Mouse (Mus musculus) stomach, embryonic 16.5 days (tissue): Measurements from ENCODE around the gene Smpd4. TPM values are rescaled to one million over a fixed set of nuclear protein-coding genes. Genes with fewer than 3 reads are reported as not detected.

Source experiments
- ATAC-seq: fragments of 200-750 bp; cut with Nextera tagmentation; 2 replicates; pipeline ENCODE4 v1.8.0; 2017; ENCODE audit warnings: moderate number of reproducible peaks, moderate TSS enrichment; ENCODE audit not compliant: insufficient read depth, low FRiP score
- H3K27ac ChIP-seq: fragments of 300-500 bp; sonication (generic); 2 replicates; pipeline ENCODE4 v1.5.1; 2014; ENCODE audit warnings: low read length
- H3K27me3 ChIP-seq: fragments of 300-500 bp; sonication (generic); 2 replicates; pipeline ENCODE4 v1.6.1; 2014; ENCODE audit warnings: low read length, control low read depth, mixed read lengths; ENCODE audit not compliant: control insufficient read depth, insufficient read depth
- H3K36me3 ChIP-seq: fragments of 300-500 bp; sonication (generic); 2 replicates; pipeline ENCODE4 v1.6.1; 2014; ENCODE audit warnings: low read length; ENCODE audit not compliant: control insufficient read depth, insufficient read depth
- H3K4me1 ChIP-seq: fragments of 300-500 bp; sonication (generic); 2 replicates; pipeline ENCODE4 v1.6.1; 2014; ENCODE audit warnings: low read length, control low read depth, mixed read lengths; ENCODE audit not compliant: control insufficient read depth, insufficient read depth
- H3K4me2 ChIP-seq: fragments of 300-500 bp; sonication (generic); 2 replicates; pipeline ENCODE4 v1.6.1; 2014; ENCODE audit warnings: low read depth, low read length, mixed read lengths
- H3K4me3 ChIP-seq: fragments of 300-500 bp; sonication (generic); replicated peaks from 2 replicates; pipeline ENCODE4 v1.5.1; 2014; ENCODE audit warnings: mild to moderate bottlenecking, low read length
- H3K9ac ChIP-seq: fragments of 300-500 bp; sonication (generic); 2 replicates; pipeline ENCODE4 v1.6.1; 2014; ENCODE audit warnings: low read length
- H3K9me3 ChIP-seq: fragments of 300-500 bp; sonication (generic); replicated peaks from 2 replicates; pipeline ENCODE4 v1.6.1; 2016; ENCODE audit warnings: low read length, control low read depth; ENCODE audit not compliant: control insufficient read depth
- WGBS: fragments of 180-500 bp; shearing (Covaris S2); extraction: QIAGEN DNeasy Blood & Tissue Kit; methylation state at CpG from one replicate; pipeline ENCODE4 v1.1.7; 2014; 5-methylcytosine and 5-hydroxymethylcytosine counted together
- polyA plus RNA-seq: library from polyadenylated mRNA; unstranded; fragments of >200 nt; fragmentation: Nextera tagmentation; extraction: Ambion mirVana; gene quantifications from 2 replicates; pipeline ENCODE4 v1.2.1, GENCODE M21; 2015

Smpd4 gene
- polyA plus RNA-seq, 1 experiment from 2014 or later, result 25.3 TPM

DNA sequence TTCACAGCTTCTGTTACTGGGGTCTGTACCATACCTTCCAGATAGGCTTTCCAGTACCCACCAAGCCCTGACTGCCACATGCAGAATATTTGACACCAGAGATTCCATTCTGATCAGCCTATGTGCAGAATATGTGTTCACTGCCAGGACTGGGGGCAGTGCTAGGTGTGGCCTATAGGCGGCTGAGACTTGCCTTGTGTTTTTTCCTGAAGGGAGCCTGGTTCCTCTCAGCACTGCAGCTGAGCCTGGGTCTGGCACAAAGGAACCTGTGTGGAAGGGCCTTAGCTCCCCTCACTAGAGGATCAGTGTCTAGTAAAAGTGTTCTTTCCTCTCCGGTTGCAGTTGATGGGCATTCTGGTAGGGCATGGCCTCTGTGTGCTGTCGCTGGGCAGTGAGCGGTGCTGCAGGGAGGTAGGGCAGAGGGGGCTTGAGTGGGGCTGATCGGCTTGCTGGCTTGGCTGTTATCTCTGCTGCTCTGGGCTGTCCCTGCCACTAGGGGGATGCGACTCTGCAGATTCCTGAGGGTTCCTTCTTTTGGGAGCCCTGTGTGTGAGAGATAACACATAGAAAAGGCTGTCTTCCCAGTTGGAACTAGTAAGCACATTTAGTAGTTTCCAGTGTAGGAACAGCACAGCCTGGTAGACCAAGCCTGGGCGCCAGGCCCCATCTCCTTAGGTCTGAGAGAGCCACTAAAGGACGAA, 14.5 kb downstream of the Smpd4 start:
- peaks cover 11% of the 10 kb centered on the region; the same call in 1 of the 2 replicates for H3K36me3 ChIP-seq
- H3K9me3 ChIP-seq, result no peaks in the 10 kb centered on the region

GRCm38 (mm10) chr16:17636904-17637303, 17.8 kb downstream of the Smpd4 start:
- peaks cover 27% of the 10 kb centered on the region for H3K36me3 ChIP-seq
- H3K4me2 ChIP-seq, result no peak overlapping the region
- WGBS, result 81% methylated on average over 2 of the region's 2 CpGs

More for the DNA sequence above, 14.5 kb downstream of the Smpd4 start:
- WGBS, result 74% methylated on average over 8 of the region's 8 CpGs
- Histone ChIP-seq H3K4me3 (no peak overlapping the region), H3K27me3 (no peaks in the 10 kb centered on the region), H3K9ac (no peak overlapping the region), H3K4me1 (no peaks in the 10 kb centered on the region), H3K27ac (no peak overlapping the region), H3K4me2 (no peak overlapping the region)
- no peak for ATAC-seq

DNA sequence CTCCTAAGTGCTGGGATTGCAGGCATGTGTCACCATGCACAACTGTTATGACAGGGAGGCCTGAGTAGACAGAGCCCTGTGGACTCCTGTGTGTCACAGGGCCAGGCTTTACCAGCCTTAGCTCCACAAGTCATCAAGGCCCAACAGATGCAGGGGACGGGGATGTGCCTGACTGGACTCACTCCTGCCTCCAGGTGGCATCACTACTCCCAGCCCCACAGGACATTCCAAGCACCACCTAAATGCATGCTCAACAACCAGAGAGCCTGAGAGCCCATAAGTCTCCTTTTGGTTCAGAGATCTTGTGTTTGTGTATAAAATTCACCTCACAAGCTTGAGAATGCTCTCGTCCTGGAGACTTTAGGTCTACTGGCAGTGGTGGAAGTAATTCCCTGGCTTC, 18.5 kb downstream of the Smpd4 start:
- Histone ChIP-seq H3K9ac (no peak overlapping the region), H3K4me3 (no peak overlapping the region), H3K27ac (no peak overlapping the region), H3K27me3 (no peaks in the 10 kb centered on the region), H3K36me3 (peaks cover 28% of the 10 kb centered on the region), H3K9me3 (no peaks in the 10 kb centered on the region), H3K4me1 (no peaks in the 10 kb centered on the region), H3K4me2 (no peak overlapping the region)
- 73% methylated on average over 2 of the region's 2 CpGs for WGBS
- no peak for ATAC-seq

More at GRCm38 (mm10) chr16:17636904-17637303, 17.8 kb downstream of the Smpd4 start:
- H3K4me1 ChIP-seq, result no peaks in the 10 kb centered on the region
- H3K4me3 ChIP-seq, result no peak overlapping the region
- no peaks in the 10 kb centered on the region for H3K9me3 ChIP-seq
- H3K27ac ChIP-seq, result no peak overlapping the region
- no peaks in the 10 kb centered on the region for H3K27me3 ChIP-seq
- H3K9ac ChIP-seq, result no peak overlapping the region
- ATAC-seq, result no peak

- Histone ChIP-seq H3K4me2 (no peak overlapping the region), H3K4me1 (no peaks in the 10 kb centered on the region), H3K9me3 (no peaks in the 10 kb centered on the region), H3K27ac (no peak overlapping the region), H3K36me3 (peaks cover 31% of the 10 kb centered on the region), H3K4me3 (no peak overlapping the region), H3K27me3 (no peaks in the 10 kb centered on the region), H3K9ac (no peak overlapping the region)
- WGBS, result 89% methylated on average over 9 of the region's 9 CpGs
- ATAC-seq, result peak; percentile 39; the same call in 1 of the 2 replicates
Measured at GRCm38 (mm10) chr16:17638036-17638628, 19.0 kb downstream of the Smpd4 start.

DNA sequence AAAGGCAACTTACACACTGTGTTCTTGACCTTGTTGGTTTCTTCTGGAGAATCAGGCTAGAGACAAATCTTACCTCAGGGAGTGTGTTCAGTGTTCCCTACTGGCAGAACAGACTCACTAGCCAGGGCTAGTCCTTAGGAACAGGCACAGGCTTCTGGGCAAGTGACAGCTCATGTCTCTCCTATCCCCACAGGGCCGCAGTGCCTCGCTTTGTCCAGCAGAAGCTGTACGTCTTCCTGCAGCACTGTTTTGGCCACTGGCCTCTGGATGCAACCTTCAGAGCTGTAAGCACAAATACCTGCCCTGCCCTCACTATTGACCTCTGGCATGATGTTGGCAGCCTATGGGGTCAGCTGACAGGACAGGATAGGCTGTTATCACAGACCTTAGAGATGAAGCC, 19.9 kb downstream of the Smpd4 start:
- ATAC-seq, result no peak
- Histone ChIP-seq H3K9me3 (no peaks in the 10 kb centered on the region), H3K36me3 (peaks cover 31% of the 10 kb centered on the region), H3K27ac (no peak overlapping the region), H3K9ac (no peak overlapping the region), H3K4me1 (no peaks in the 10 kb centered on the region), H3K4me2 (no peak overlapping the region), H3K4me3 (no peak overlapping the region), H3K27me3 (no peaks in the 10 kb centered on the region)
- 97% methylated on average over 3 of the region's 3 CpGs for WGBS

DNA sequence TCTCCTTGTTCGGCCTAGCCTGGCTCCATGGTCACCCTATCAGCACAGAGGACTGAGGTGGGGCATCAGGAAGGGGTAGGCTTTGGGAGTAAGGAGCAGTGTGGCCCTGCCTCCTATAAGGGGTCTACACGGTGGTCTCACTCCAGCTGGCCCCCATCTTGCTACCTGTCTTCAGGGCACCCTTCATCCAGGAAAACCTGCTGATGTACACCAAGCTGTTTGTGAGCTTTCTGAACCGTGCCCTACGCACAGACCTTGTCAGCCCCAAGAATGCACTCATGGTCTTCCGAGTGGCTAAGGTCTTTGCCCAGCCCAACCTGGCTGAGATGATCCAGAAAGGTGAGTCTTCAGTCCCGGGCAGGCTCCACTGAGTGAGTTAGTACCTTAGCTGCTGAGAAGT, 20.8 kb downstream of the Smpd4 start:
- Histone ChIP-seq H3K4me3 (no peak overlapping the region), H3K27ac (no peak overlapping the region), H3K9me3 (no peaks in the 10 kb centered on the region), H3K4me1 (no peaks in the 10 kb centered on the region), H3K27me3 (no peaks in the 10 kb centered on the region), H3K9ac (no peak overlapping the region), H3K4me2 (no peak overlapping the region), H3K36me3 (peaks cover 31% of the 10 kb centered on the region)
- no peak for ATAC-seq
- whole genome bisulfite sequencing, result 94% methylated on average over 6 of the region's 6 CpGs

GRCm38 (mm10) chr16:17640706-17641105, 21.6 kb downstream of the Smpd4 start:
- H3K9me3 ChIP-seq, result no peaks in the 10 kb centered on the region
- H3K36me3 ChIP-seq, result peaks cover 31% of the 10 kb centered on the region

DNA sequence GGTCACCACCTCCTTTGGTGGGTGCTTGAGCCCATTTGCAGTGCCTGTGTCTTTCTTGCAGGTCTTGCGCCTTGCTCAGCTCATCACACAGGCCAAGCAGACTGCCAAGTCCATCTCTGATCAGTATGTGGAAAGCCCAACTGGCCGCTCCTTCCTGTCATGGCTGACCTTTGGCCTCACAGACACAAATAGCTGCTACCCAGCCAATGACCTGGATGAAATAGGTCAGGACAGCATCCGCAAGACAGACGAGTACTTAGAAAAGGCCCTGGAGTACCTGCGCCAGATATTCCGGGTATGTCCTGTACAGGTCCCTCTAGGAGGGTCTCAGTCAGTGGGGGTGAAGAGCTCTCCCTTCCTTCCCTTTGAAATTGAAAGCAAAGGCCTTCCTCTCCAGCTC, 22.1 kb downstream of the Smpd4 start:
- Histone ChIP-seq H3K27me3 (no peaks in the 10 kb centered on the region), H3K4me3 (no peak overlapping the region), H3K9me3 (no peaks in the 10 kb centered on the region), H3K27ac (no peak overlapping the region), H3K4me2 (no peak overlapping the region), H3K9ac (no peak overlapping the region), H3K4me1 (0 out of 2 replicates have a peak, but pooled peaks cover 2% of the 10 kb centered on the region), H3K36me3 (peaks cover 31% of the 10 kb centered on the region)
- no peak for ATAC-seq
- 86% methylated on average over 6 of the region's 6 CpGs for WGBS

More at GRCm38 (mm10) chr16:17640706-17641105, 21.6 kb downstream of the Smpd4 start:
- Histone ChIP-seq H3K4me2 (no peak overlapping the region), H3K27ac (no peak overlapping the region), H3K4me3 (no peak overlapping the region), H3K9ac (no peak overlapping the region), H3K27me3 (no peaks in the 10 kb centered on the region), H3K4me1 (no peaks in the 10 kb centered on the region)
- ATAC-seq, result no peak
- 89% methylated on average over 9 of the region's 9 CpGs for WGBS

DNA sequence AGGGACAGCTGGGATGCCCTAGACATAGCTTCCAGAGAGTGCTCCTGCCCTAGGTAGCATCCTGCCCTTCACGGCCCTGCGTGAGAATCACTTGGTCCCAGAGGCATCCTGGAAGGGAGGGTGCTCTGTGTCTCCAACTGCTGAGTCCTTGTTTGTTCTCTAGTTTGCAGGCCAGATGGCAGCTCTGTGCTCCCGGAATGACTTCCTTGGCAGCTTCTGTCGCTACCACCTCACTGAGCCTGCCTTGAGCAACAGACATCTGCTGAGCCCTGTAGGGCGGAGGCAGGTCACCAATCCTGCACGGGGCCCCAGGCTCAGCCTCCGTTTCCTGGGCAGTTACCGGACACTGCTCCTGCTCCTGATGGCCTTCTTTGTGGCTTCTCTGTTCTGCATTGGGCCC, 23.2 kb downstream of the Smpd4 start:
- WGBS, result 88% methylated on average over 8 of the region's 8 CpGs
- H3K9ac ChIP-seq, result no peak overlapping the region
- H3K36me3 ChIP-seq, result peaks cover 31% of the 10 kb centered on the region

More for the DNA sequence above, 23.2 kb downstream of the Smpd4 start:
- peaks cover 7% of the 10 kb centered on the region for H3K4me1 ChIP-seq
- H3K4me2 ChIP-seq, result no peak overlapping the region
- H3K4me3 ChIP-seq, result no peak overlapping the region
- H3K27ac ChIP-seq, result no peak overlapping the region
- H3K27me3 ChIP-seq, result no peaks in the 10 kb centered on the region
- no peak for ATAC-seq
- H3K9me3 ChIP-seq, result no peaks in the 10 kb centered on the region
